Mouse (Mus musculus): ENCODE results near the gene Zfp799. TPM values are rescaled to one million over a fixed set of nuclear protein-coding genes. Genes with fewer than 3 reads are reported as not detected.
A peak's percentile ranks its signal among the peaks of the same experiment; 100 is the strongest.

The Zfp799 gene
- total RNA-seq, 2 experiments from 2014 or later = 30.7 to 34.6 TPM

GRCm38 (mm10) chr17:32771213-32771612, 58.8 kb downstream of the Zfp799 start:
- Histone ChIP-seq H3K4me3 (no peak overlapping the region), H3K27ac (no peak overlapping the region)
- TF ChIP-seq CTCF (conservative IDR thresholded peaks at IDR 0.05) = peak; percentile 74
- DNase-seq (ENCODE audit: low spot score in 2 of 2) = peak in 1 of 2 experiments; percentile 17

- no peak overlapping the region for H3K27ac ChIP-seq
- peak; percentile 24 to 30 for DNase-seq (ENCODE audit: low spot score in 2 of 2)
- H3K4me3 ChIP-seq = no peak overlapping the region
- TF ChIP-seq CTCF (conservative IDR thresholded peaks at IDR 0.05) = no peak
Measured at GRCm38 (mm10) chr17:32766422-32766821, 63.6 kb downstream of the Zfp799 start.

Other genes starting within 250 kb of the Zfp799 start
- gene Cyp4f37, start 209.0 kb downstream of the Zfp799 start, total RNA-seq (2021) = not detected
- not detected for gene Cyp4f40, start 171.4 kb downstream of the Zfp799 start, total RNA-seq (2021)
- gene Cyp4f15, start 144.6 kb downstream of the Zfp799 start, total RNA-seq (2021) = 10 to 100 TPM; 16.7 to 20.7 TPM
- 10 to 100 TPM; 89.6 to 97.0 TPM for gene Zfp871, start 42.0 kb downstream of the Zfp799 start, total RNA-seq (2021)
- 1 to 10 TPM; 6.3 to 7.3 TPM for gene Zfp811, start 20.3 kb downstream of the Zfp799 start, total RNA-seq (2021)
- gene Zfp870, start 61.4 kb upstream of the Zfp799 start, total RNA-seq (2021) = 10 to 100 TPM; 10.4 to 10.9 TPM
- 1 to 10 TPM; 4.1 to 5.4 TPM for gene Cyp4f14, start 87.1 kb upstream of the Zfp799 start, total RNA-seq (2021)
- 10 to 100 TPM; 23.7 to 27.6 TPM for gene Cyp4f13, start 117.1 kb upstream of the Zfp799 start, total RNA-seq (2021)
- 1 to 10 TPM; 5.6 to 6.5 TPM for gene Zfp472, start 135.6 kb upstream of the Zfp799 start, total RNA-seq (2021)
- gene Zfp952, start 162.9 kb upstream of the Zfp799 start, total RNA-seq (2021) = 10 to 100 TPM; 17.9 to 19.0 TPM
- 10 to 100 TPM; 19.3 to 21.9 TPM for gene Zfp763, start 203.1 kb upstream of the Zfp799 start, total RNA-seq (2021)
- gene 4921501E09Rik, start 237.8 kb upstream of the Zfp799 start, total RNA-seq (2021) = not detected

Data from layer of hippocampus, adult 2 months (tissue).